Mouse (Mus musculus) embryonic facial prominence, embryonic 12.5 days (tissue): Measurements from ENCODE around the gene Camk2g. TPM values are rescaled to one million over a fixed set of nuclear protein-coding genes. Genes with fewer than 3 reads are reported as not detected.
A peak's percentile ranks its signal among the peaks of the same experiment; 100 is the strongest.

Source experiments
- ATAC-seq: fragments of 200-750 bp; cut with Nextera tagmentation; 2 replicates; pipeline ENCODE4 v1.8.0; 2017; ENCODE audit not compliant: insufficient number of reproducible peaks, insufficient read depth, low FRiP score, low TSS enrichment
- H3K27ac ChIP-seq: fragments of 300-500 bp; sonication (generic); 2 replicates; pipeline ENCODE4 v1.5.1; 2016; ENCODE audit warnings: mild to moderate bottlenecking
- H3K27me3 ChIP-seq: fragments of 300-500 bp; sonication (generic); 2 replicates; pipeline ENCODE4 v1.6.1; 2016; ENCODE audit warnings: mild to moderate bottlenecking, moderate library complexity
- H3K36me3 ChIP-seq: fragments of 300-500 bp; sonication (generic); 2 replicates; pipeline ENCODE4 v1.6.1; 2016; ENCODE audit warnings: mild to moderate bottlenecking
- H3K4me1 ChIP-seq: fragments of 300-500 bp; sonication (generic); 2 replicates; pipeline ENCODE4 v1.6.1; 2016
- H3K4me2 ChIP-seq: fragments of 300-500 bp; sonication (generic); replicated peaks from 2 replicates; pipeline ENCODE4 v1.6.1; 2016; ENCODE audit warnings: mild to moderate bottlenecking, moderate library complexity
- H3K4me3 ChIP-seq: fragments of 300-500 bp; sonication (generic); 2 replicates; pipeline ENCODE4 v1.5.1; 2016; ENCODE audit warnings: mild to moderate bottlenecking
- H3K9ac ChIP-seq: fragments of 300-500 bp; sonication (generic); 2 replicates; pipeline ENCODE4 v1.6.1; 2016; ENCODE audit warnings: mild to moderate bottlenecking, moderate library complexity
- H3K9me3 ChIP-seq: fragments of 300-500 bp; sonication (generic); 2 replicates; pipeline ENCODE4 v1.6.1; 2016; ENCODE audit warnings: mild to moderate bottlenecking, moderate library complexity
- WGBS: fragments of 180-500 bp; shearing (Covaris S2); methylation state at CpG from one replicate; pipeline ENCODE4 v1.1.7; 2016; 5-methylcytosine and 5-hydroxymethylcytosine counted together
- polyA plus RNA-seq: library from polyadenylated mRNA; unstranded; fragments of >200 nt; fragmentation: Nextera tagmentation; extraction: Ambion mirVana; gene quantifications from 2 replicates; pipeline ENCODE4 v1.2.1, GENCODE M21; 2016

Camk2g gene
- polyA plus RNA-seq, result 68.7 and 76.5 TPM in 2 replicates

- Histone ChIP-seq H3K9me3 (no peaks in the 10 kb centered on the region), H3K36me3 (peaks cover 28% of the 10 kb centered on the region), H3K9ac (peak within 1 kb of the TSS; percentile 87), H3K4me3 (peak within 1 kb of the TSS; percentile 89), H3K4me1 (peaks cover 37% of the 10 kb centered on the region), H3K4me2 (peak within 1 kb of the TSS; percentile 90), H3K27me3 (no peaks in the 10 kb centered on the region), H3K27ac (peak within 1 kb of the TSS; percentile 87)
- peak; percentile 80 for ATAC-seq
- WGBS, result under 1% methylated on average over 59 of the region's 76 CpGs
These were observed at the start of gene Camk2g for GRCm38 (mm10) chr14:20793758-20794531. Gene Camk2g, minus strand, starts transcription at chr14:20794088.

DNA sequence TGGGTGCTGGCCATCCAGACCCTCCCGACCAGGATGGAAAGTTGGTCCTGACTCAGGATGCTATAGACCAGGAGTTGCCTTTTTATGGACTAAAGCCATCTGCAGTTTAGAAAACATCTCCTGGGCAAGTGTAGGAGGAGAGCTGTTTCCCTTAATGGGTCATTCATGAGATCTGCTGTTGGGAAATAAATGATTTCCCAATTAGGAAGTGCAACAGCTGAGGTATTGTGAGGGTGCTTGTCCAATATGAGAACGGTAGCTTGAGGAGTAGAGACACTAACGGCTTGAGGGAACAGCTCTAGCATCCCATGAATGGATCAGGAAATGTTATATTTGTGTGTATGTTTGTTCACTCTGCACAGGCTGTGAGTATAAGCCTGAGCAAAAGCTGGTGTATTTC is 48.7 kb upstream of the Camk2g start:
- ATAC-seq, result no peak
- 80% methylated on average over 3 of the region's 3 CpGs for WGBS
- H3K9ac ChIP-seq, result no peak overlapping the region

GRCm38 (mm10) chr14:20841526-20841925 is 47.6 kb upstream of the Camk2g start:
- H3K4me2 ChIP-seq, result no peak overlapping the region
- no peak overlapping the region for H3K4me3 ChIP-seq
- no peak for ATAC-seq
- no peaks in the 10 kb centered on the region for H3K9me3 ChIP-seq
- no peaks in the 10 kb centered on the region for H3K36me3 ChIP-seq
- H3K27ac ChIP-seq, result no peak overlapping the region
- H3K9ac ChIP-seq, result no peak overlapping the region
- 86% methylated on average over 2 of the region's 2 CpGs for WGBS
- peaks cover 4% of the 10 kb centered on the region; the same call in 1 of the 2 replicates for H3K4me1 ChIP-seq
- H3K27me3 ChIP-seq, result no peaks in the 10 kb centered on the region

More for the DNA sequence above, 48.7 kb upstream of the Camk2g start:
- Histone ChIP-seq H3K27me3 (no peaks in the 10 kb centered on the region), H3K4me3 (no peak overlapping the region), H3K27ac (no peak overlapping the region), H3K36me3 (no peaks in the 10 kb centered on the region), H3K4me1 (peaks cover 8% of the 10 kb centered on the region; the same call in 1 of the 2 replicates), H3K4me2 (no peak overlapping the region), H3K9me3 (no peaks in the 10 kb centered on the region)

DNA sequence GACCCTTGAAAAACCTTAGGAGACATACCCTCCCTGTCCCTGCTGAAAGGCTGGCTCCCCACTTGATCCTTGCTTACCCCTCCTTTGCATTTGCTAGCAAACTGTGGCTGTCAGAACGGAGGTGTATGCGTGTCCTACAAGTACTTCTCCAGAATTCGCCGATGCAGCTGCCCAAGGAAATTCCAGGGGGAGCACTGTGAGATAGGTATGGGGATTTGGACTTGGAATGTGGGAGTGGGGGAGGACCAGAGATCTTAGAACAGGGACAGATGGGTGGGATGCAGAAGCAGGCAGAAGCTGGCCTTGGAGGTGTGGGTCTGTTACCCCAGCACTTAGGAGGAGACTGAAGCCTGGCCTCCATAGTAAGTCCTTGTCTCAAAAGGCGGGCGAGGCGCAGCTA is 43.8 kb upstream of the Camk2g start:
- peak overlapping the region; percentile 94; the same call in 1 of the 2 replicates for H3K4me2 ChIP-seq
- H3K9ac ChIP-seq, result no peak overlapping the region
- no peak for ATAC-seq
- no peaks in the 10 kb centered on the region for H3K27me3 ChIP-seq
- no peaks in the 10 kb centered on the region for H3K9me3 ChIP-seq
- H3K4me1 ChIP-seq, result no peaks in the 10 kb centered on the region
- H3K4me3 ChIP-seq, result no peak overlapping the region
- WGBS, result 70% methylated on average over 7 of the region's 7 CpGs
- no peak overlapping the region for H3K27ac ChIP-seq
- no peaks in the 10 kb centered on the region for H3K36me3 ChIP-seq

DNA sequence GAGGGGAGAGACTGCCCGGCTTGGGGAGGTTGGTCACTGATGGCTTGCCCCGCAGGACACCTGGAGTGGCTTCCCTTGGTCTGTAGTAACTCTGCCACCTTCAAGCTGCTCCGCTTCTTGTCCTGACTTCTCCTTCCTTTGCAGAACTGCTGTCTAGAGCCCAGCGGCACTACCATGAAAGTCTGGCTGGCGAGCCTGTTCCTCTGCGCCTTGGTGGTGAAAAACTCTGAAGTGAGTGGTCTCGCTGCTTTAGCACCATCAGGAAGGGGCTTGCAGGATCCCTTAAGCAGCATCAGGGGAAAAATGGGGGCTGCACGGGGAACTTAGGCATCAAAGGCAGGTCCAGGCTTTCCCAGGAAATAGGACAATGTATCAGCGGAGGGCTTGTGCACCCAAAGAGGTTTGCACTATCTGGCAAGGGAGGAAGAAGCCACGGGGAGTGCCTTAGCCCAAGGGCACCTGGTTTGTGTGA is 43.1 kb upstream of the Camk2g start:
- H3K4me1 ChIP-seq, result no peaks in the 10 kb centered on the region
- no peaks in the 10 kb centered on the region for H3K27me3 ChIP-seq
- 5% methylated on average over 10 of the region's 10 CpGs for WGBS
- no peak for ATAC-seq
- H3K9ac ChIP-seq, result peak overlapping the region; percentile 74
- no peak overlapping the region; the same call in 1 of the 2 replicates for H3K27ac ChIP-seq
- no peaks in the 10 kb centered on the region for H3K36me3 ChIP-seq
- H3K9me3 ChIP-seq, result no peaks in the 10 kb centered on the region
- H3K4me2 ChIP-seq, result peak overlapping the region; percentile 94
- peak overlapping the region; percentile 51 for H3K4me3 ChIP-seq

DNA sequence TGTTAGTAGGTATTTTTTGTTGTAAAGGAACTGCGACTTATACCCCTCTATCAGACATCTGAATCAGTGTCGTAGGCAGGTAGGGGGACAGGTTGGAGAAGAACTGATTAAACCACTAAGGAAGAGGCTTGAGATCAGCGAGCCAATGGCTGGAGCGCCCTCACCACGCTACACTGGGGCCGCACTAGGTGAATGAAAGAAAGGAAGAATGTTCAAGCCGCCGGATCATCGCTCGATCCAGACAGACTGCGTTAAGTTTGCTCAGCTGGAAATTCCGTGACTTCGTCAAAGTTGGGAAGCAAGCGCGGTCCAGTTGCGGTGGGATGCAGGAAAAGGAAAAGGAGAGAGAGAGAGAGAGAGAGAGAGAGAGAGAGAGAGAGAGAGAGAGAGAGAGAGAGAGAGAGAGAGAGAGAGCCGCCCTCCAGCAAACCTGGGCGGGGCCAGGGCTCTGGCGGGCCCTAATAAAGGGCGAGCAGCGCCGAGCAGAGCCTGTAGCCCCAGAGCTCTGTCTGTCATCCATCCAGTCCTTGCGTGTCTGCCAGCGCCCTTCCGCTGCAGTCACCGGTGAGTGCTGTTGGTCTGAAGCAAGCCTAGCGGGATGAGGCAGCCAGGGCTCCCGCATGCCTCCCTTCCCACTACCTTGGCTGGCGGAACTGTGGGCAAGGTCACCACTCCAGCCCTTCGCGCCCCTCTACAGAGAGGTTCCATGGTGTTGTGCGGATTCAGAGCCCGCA is 42.5 kb upstream of the Camk2g start, which contains the start of gene Plau:
Gene Plau (plus strand): TSS at position 490 of the 734 bp plus-strand sequence.
- Histone ChIP-seq H3K36me3 (no peaks in the 10 kb centered on the region), H3K9me3 (no peaks in the 10 kb centered on the region), H3K4me3 (peak within 1 kb of the TSS; percentile 51), H3K27ac (no peak within 1 kb of the TSS; the same call in 1 of the 2 replicates), H3K4me1 (no peaks in the 10 kb centered on the region), H3K9ac (peak within 1 kb of the TSS; percentile 74), H3K4me2 (peak within 1 kb of the TSS; percentile 94), H3K27me3 (no peaks in the 10 kb centered on the region)
- ATAC-seq, result peak; percentile 68
- under 1% methylated on average over 33 of the region's 33 CpGs for WGBS

GRCm38 (mm10) chr14:20834136-20834535 is 40.2 kb upstream of the Camk2g start:
- no peak overlapping the region for H3K9ac ChIP-seq
- H3K27ac ChIP-seq, result no peak overlapping the region
- no peak overlapping the region for H3K4me3 ChIP-seq
- no peaks in the 10 kb centered on the region for H3K27me3 ChIP-seq
- H3K36me3 ChIP-seq, result no peaks in the 10 kb centered on the region
- no peak for ATAC-seq
- WGBS, result 57% methylated on average over 7 of the region's 7 CpGs
- H3K4me2 ChIP-seq, result no peak overlapping the region
- H3K9me3 ChIP-seq, result no peaks in the 10 kb centered on the region
- H3K4me1 ChIP-seq, result no peaks in the 10 kb centered on the region

DNA sequence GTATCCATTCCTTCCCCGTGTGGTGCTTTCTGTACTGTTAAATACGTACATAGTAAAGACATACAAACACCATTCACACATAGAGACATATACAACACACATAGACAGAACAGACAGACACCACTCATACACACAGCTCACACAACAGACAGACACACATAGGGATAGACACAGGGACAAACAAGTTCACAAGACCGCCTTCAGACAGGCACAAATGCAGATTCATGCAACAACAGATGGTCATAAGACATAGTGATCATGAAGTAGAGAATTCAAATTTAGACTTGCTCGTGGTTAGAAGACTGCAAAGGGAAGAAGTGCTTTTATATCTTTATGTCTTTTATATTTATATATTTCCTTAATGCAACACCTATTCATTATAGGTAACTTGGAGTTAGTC is 39.6 kb upstream of the Camk2g start:
- Histone ChIP-seq H3K4me3 (no peak overlapping the region), H3K27me3 (no peaks in the 10 kb centered on the region), H3K9me3 (no peaks in the 10 kb centered on the region), H3K9ac (no peak overlapping the region), H3K4me2 (no peak overlapping the region), H3K4me1 (no peaks in the 10 kb centered on the region), H3K27ac (no peak overlapping the region), H3K36me3 (no peaks in the 10 kb centered on the region)
- 86% methylated on average over 4 of the region's 4 CpGs for WGBS
- ATAC-seq, result no peak

GRCm38 (mm10) chr14:20831915-20832314 is 38.0 kb upstream of the Camk2g start:
- H3K27me3 ChIP-seq, result no peaks in the 10 kb centered on the region
- WGBS, result 76% methylated on average over 1 of the region's 1 CpGs
- no peak overlapping the region for H3K27ac ChIP-seq
- no peaks in the 10 kb centered on the region for H3K9me3 ChIP-seq
- H3K36me3 ChIP-seq, result no peaks in the 10 kb centered on the region
- H3K4me2 ChIP-seq, result no peak overlapping the region
- H3K4me1 ChIP-seq, result no peaks in the 10 kb centered on the region
- no peak for ATAC-seq
- H3K9ac ChIP-seq, result no peak overlapping the region
- H3K4me3 ChIP-seq, result no peak overlapping the region

DNA sequence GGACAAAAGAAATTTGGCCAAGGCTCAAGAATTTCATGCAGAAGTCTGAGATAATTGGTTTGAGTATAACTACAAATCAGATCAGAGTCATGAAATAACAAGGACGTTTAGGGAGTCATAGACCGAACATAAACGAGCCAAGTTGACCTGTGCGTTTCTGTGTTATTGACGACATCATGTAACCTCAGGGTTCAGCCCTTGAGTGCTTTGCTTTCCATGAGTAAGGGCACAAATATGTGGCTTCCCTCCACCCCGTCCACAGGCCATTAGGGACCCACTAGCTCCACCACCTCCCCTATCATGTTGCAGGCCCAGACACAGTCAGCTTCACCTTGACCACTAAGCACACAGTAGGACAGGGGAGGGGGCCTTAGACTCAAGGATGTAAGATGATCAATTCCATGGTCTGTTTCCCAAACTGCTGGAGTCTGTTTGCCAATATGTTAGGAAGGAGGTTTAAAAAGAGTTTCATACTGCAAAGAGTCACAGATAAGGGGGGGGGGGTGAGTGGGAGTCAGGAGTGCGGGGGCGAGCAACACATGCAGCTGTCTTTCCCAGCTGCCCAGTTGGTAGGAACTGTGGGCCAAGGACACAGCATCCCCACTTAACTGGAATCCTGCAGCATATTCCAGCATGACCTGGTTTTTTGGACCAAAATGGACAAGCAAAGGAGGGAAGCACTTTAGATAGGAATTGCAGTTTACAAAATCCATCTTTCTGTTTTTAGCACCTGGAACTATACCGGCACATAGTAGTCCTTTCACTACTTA is 37.4 kb upstream of the Camk2g start:
- no peak for ATAC-seq
- no peak overlapping the region for H3K9ac ChIP-seq
- H3K36me3 ChIP-seq, result no peaks in the 10 kb centered on the region
- WGBS, result 77% methylated on average over 9 of the region's 9 CpGs
- H3K27ac ChIP-seq, result no peak overlapping the region
- no peaks in the 10 kb centered on the region for H3K27me3 ChIP-seq
- no peaks in the 10 kb centered on the region for H3K9me3 ChIP-seq
- H3K4me3 ChIP-seq, result no peak overlapping the region
- no peak overlapping the region for H3K4me2 ChIP-seq
- no peaks in the 10 kb centered on the region for H3K4me1 ChIP-seq
